Mouse (Mus musculus): ENCODE results near the gene Tmtc1. TPM values are rescaled to one million over a fixed set of nuclear protein-coding genes. Genes with fewer than 3 reads are reported as not detected.
A peak's percentile ranks its signal among the peaks of the same experiment; 100 is the strongest.

Tmtc1 gene
- 100 to 1,000 TPM in 2 of 4 experiments, 10 to 100 TPM in 2; 86.3 to 134 (median 102) TPM for total RNA-seq (2022)

DNA sequence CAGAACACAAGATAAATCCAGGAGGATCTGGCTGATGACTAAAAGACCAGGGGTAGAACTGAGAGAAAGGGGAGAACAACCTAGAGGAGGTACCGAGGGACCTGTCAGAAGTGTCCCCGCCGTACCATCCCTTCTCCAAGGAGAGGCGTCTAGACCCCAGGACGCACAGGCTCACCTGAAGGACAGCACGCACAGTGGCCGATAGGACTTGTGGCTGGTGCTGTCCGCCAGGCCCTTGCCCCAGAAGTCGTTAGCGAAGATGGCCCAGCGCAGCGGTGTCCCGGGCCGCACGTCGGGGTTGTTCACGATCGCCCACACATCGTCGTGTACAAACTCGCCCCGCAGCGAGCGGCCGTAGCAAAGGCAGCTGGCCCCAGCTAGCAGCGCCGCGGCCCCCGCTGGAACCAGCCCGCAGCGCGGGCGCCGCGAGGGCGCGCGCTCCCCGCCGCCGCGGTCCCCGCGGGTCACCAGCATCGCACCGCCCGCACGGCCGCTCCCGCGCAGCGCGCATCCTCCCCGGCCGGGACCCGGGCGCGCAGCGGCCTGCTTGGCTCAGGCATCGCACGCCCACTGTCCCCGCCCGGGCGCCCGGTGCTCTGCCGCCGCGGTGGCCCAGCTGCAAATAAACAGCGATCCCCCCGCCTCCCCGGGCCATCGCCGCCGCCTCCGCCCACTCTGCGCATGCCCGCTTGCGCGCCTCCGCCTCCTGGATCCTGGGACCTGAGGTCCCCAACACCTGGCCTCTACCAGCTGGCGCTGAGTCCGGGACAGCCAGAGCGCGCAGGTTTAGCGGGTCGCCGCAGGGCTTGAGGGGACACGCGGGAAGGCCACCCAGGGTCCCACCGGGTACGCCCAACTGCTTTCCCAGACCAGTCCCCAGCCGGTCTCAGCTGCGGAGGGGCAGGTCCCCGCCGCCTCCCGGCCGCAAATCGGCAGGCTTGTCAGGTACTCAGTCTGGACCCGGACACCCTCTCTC lies at the start of gene Tmtc1:
Tmtc1 (minus strand) TSS at position 664 of the 976 bp plus-strand sequence.
- peak; percentile 88 for DNase-seq (ENCODE audit: low spot score)

DNA sequence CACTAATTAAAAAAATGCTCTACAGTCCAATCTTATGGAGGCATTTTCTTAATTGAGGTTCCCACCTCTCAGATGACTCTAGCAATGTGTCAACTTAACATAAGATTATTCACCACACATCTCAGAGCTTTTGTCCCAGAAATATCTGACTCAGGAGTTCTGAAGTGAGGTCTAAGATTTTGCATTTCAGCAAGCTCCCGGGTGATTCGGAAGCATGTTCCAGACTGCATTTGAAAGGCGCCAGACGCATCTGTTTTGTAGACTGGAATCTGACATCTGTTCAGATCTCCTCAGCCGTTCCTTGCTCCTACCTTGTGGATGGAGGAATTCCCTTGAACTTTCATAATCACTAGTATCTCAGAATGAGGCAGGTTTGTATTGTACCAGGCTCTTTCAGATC lies 47.7 kb upstream of the Tmtc1 start:
- no peak for DNase-seq (ENCODE audit: low spot score)

DNA sequence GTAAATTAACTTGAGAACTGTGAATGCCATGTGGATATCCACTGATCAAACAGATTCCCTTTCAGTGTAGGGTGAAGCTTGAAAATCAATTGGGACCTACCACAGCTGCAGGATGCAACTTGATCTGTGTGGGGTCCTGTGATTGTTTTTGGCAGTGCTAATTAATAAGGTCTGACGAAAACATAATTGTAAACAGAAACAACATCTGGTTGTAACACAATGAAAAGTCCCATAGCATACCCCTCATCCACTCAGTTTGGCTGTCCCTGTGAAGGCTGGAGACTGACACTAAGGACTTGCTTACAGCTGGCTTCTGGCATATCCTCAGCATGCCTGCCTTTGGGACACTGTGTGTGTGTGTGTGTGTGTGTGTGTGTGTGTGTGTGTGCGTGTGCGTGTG lies 42.6 kb upstream of the Tmtc1 start:
- no peak for DNase-seq (ENCODE audit: low spot score)

DNA sequence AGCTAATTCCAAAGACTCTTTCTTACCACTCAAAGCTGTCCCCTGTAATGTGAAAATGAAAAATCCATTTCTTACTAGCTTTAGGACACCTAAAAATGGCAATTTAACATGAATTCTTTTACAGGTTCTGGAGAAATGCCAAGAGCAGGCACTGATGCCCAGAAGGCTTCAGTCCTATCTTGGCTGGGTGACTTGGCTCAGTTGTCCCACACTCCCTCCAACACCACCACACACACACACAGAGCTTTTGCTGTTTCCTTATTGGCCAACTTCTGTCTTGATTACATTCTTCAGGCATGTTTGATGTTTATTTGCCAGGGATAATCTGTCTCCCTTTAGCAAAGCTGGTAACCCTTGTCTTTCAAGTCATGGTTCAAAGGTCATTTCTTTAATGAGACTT lies 37.7 kb upstream of the Tmtc1 start:
- DNase-seq (ENCODE audit: low spot score): no peak

DNA sequence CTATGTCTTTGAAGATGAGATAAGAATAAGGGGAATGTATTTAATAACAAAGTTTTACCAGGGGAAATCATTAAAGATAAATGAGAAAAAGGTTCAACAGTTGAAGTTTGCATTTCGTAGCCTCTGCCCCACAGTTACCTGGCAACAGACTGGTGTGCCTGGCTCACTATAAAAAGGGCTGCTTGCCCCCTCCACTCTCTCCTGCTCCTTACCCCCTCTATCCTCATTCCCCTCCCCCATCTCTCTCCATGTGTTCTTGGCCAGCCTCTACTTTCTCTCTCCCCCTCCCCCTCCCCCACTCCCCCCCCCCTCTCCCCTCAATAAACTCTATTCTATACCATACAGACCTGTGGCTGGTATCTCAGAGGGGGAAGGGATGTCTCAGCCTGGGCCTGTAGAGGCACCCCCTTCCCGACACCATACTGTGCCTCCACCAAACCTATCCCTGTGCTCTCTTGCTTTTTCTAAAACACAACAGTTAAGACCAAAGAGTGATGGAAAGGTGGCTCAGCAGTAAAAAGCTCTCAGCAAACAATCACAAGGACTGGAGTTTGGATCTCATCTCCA lies 35.6 kb upstream of the Tmtc1 start:
- no peak for DNase-seq (ENCODE audit: low spot score)

DNA sequence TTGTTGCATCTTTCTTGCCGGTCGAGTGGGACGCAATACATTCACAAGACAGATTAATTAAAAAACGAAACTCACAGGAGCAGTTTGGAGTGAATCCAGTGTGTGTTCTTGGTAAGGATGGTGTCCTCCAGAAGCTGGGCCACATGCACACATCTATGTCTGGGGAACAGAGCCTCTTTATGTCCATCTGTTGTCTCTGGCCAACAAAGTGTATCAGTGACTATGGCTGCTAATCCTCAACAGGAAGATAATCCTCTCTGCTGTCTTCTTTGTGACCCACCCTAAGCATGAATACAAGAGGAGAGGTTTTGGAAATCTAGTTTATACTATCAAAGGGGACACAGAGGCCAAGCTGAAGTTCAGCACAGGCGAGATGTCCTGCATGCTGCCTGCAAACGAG lies 34.2 kb upstream of the Tmtc1 start:
- DNase-seq (ENCODE audit: low spot score): no peak

DNA sequence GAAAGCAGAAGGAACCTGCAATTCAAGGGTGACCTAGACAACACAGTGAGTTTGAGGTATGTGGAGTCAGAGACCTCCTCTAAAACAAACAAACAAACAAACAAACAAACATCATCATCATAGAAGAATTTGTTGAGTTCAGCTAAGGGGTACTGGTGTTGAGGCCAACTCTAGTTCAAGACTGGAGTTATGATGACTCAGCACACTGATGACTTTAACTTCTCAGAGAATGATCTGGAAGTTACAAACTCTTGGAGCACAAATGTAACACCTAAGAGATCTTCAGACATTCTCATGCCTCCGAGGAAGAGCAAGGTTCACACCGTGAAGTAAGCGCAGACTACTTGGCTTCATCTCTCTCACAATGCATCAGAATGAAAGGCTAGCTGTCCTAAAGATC lies 28.1 kb upstream of the Tmtc1 start:
- DNase-seq (ENCODE audit: low spot score): no peak

DNA sequence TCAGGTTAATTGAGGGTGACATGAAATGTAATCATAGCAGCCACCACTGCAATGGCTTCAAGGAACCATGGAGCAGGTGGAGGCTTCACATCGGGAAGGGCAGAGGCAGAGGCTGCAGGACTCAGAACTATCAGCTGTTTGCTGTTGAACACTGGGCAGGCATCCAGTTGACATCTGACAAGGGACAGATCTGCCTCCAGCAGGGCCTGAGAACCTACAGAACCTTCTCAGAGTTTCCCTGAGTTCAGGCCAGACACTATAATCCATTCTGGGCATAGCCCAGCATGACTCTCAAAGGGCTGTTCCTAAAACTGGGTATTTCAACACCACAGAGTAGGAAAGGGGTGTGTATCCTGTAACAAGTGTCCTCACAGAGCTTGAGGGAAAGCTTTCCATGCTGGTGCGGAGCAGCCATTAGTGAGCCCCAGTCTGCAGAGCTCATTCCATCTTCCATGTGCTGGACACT lies 23.8 kb upstream of the Tmtc1 start:
- peak; percentile 50 for DNase-seq (ENCODE audit: low spot score)

DNA sequence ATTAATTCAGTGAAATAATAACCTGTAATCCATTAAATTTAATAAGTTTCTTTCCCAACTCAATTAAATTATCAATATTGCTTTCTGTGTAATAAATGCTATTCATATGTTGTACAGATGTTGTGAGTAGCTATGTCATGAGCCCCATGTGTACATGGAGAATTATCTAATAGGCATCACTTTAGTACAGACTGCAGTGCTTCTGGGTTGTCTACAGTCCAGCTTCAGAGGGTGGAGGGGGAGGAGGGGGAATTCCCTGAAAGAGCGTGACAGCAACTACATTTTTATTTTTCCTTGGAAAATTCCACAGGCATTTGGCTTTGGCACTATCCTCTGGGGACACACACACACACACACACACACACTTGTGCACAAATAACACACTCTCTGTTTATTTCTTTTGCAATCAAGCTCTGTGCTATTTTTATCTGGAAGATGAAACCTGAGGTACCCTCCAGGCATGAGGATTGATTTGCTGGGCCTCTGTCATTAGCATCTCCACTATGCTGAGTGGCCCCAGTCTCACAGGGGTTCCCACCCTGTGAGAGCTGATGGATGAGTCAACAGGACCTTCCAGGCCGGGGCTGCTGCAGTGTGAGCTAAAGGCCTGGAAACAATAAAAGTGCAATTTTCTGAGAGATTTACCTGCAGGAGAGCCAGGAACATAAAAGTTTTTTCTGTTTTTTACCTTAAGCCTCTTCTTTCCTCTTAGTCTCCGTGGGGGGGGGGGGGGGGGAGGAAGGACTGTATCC lies 23.2 kb upstream of the Tmtc1 start:
- DNase-seq (ENCODE audit: low spot score): no peak

DNA sequence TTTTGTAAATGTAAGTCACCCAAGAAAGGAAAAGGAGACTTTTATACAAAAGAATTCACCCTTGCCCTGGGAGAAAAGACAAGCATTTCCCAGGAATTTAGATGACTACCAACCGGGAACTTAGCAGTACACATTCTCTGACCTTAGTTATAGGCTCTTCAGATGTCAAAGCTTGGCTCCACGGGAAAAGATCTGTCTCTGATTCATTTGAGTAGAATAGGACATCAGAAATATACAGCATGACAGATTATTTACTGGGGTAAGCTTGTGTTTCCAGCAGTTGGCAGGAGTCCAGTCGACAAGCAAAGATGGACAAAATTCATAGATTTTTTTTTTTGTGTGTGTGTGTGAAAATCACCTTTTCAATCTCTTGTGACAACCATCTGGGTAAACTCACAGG lies 15.4 kb upstream of the Tmtc1 start:
- DNase-seq (ENCODE audit: low spot score): no peak

DNA sequence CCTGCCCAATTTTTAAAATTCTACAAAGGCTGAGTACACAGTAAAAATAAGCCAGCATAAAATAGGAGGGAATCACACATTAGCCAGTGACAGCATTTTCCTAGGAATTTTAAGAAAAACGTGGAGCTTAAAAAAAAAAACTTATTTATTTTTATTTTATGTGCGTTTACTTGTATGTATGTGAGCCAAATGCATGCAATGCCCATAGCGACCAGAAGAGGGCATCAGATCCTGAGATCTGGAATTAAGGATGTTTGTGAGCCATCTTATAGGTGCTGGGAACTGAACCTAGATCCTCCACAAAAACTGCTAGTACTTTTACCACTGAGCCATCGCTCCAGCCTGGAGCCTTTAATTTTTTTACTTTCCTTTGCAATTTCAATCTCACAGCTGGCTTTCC lies 11.3 kb upstream of the Tmtc1 start:
- DNase-seq (ENCODE audit: low spot score): no peak

DNA sequence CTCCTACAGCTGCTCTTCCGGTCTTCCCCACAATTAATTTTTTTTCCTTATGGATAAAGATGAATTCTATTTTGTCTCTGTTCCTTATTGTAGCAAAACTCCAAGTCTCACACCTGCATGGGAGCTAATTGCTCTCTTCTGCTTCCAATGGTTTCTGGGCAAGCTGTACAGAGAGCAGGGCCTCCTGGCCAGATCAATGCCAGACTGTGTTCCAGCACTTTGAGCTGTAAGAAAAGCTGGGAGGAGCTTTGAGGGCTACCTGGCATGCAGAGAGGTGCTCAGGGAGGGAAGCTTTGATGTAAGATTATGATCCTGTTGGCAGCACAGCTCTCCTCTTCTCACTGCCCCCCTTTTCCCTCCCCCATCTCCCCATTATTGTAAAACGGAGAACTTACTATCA lies 10.6 kb upstream of the Tmtc1 start:
- no peak for DNase-seq (ENCODE audit: low spot score)

DNA sequence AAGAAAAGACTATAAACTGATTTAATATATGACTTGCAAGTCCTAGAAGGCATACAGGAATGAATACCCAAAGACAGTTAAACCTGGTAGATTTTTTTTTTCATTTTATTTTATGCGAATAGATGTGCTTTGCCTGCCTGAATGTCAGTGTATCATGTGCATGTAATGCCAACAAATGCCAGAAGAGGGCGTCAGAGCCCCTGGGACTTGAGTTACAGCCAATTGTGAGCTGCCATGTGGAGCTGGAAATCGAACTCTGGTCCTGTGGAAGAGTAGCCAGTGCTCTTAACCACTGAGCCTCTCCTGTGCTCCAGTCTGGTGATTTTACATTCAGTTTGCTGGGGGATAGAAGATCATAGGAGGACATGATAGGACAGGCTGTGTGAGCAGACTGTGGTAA lies 4.0 kb upstream of the Tmtc1 start:
- DNase-seq (ENCODE audit: low spot score): no peak

DNA sequence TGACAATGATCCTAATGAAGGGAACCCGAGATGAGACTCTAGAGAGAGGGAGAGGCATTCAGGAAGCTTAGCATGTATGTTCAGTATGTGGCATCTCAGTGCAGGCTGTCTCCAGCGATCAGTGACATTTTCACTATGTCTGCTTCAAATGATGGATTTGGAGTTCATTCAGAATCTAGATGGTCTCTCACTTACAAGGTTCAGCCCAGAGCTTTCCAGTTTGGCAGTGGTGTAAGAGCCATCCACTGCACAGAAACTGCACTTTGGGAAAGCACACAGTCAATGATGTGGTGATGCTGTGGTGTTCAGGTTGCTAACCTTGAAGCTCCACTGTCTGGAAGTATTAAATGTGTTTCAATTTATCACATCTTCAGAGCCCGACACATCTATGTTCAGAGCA lies 1.9 kb upstream of the Tmtc1 start:
- no peak for DNase-seq (ENCODE audit: low spot score)

DNA sequence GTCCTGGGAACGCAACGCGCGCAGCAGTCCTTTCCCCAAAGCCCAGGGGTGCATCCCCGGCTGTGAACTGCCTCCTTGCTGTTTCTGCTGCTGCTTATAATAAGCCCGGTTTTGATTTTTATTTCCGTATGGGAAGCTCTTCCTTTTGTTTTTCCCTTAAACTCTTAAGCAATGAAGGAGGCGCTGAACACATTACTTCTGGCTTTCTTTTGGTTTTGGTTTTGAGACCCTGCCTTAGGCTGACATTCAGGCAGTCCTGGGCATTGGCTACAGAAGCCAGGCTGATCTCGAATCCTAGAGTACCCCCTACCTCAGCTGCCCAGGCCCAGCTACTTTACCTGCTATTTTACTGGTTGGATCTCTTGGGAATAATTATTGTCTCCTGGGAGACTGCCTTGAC lies 607 bp upstream of the Tmtc1 start:
- DNase-seq (ENCODE audit: low spot score): no peak

DNA sequence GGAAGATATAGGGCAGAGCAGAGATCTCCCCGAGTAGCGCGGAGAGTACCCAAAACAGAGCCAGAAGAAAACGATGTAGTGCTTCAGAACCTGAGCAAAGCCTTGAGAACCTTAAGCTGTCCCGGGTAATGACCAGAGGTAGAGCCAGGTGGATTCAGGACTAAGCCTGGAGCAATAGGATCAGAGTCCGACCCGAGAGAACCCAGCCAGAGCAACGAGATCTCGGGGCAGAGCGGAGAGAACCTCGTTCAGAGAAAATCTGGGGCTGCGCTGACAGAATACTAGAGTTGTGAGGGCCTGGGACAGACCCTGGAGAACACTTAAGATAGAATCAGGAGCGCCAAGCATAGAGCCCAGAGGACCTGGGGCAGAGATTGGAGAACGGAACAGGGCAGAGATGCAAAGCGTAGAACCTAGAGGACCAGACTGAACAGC lies 881 bp downstream of the Tmtc1 start:
- DNase-seq (ENCODE audit: low spot score): peak; percentile 32

DNA sequence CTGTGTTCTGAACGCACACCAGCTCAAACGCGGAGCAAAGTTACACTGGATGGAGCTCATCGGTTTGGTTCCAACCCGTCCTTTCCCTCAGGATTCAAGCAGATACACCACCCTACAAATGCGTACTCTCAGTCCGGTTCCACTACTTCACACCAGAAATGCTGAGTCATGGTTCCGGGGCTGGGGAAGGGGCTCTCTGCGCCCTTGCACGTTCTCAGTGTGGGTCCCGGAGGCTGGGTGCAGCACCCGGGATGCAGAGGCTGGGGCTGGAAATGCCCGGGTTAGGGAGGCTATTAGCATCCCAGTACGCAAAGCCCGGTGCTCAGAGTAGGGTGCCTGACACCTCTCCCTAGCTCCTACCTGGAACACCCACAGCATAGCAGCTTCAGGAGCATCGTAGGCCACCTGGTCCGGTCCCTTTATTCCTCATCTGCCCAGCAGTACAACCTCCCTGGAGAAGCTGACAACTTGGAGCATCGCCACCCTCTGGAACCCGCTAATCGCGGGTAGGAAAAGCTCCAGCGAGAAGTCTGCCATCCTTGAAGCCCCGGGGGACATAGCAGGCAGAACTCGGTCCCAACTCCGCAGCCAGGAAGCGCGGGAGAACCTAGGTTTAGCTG lies 1.4 kb downstream of the Tmtc1 start:
- DNase-seq (ENCODE audit: low spot score): no peak

DNA sequence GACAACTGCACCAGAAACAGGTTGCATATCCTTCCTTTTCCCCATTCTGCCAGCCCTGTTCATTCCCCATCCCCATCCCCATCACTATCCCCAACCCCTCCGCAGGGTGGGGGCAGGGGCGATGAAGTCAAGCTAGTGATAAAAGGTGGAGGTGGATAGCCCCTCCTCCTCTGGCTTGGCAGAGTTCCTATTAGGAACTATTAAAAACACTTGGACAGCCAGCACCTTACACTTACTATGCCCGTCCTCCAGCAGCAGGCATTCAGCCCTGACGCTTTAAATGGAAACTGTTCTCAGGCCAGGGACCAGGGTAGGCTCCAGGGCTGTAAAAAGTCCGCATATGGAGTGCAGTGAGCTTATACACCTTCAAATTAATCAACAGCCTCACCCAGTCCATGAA lies 2.3 kb downstream of the Tmtc1 start:
- DNase-seq (ENCODE audit: low spot score): peak; percentile 67

DNA sequence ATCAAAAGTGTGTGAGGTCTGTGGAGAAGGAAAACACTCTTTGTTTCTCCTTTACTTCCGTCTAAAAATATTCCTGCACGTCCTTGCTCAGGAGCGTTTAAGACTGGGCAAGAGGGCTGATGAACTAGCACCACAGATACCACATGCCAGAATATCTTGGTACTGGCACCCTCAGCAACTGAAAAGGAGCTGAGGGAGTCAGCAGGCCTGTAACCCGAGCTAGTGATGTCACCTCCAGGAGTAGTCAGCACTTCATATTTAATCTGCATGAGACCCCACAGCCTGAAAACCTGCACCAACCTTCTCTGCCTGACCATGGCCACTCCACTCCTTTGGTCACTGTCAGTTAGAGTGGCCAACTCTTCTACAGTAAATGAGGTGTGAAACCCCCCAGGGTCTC lies 5.1 kb downstream of the Tmtc1 start:
- peak; percentile 30 for DNase-seq (ENCODE audit: low spot score)

DNA sequence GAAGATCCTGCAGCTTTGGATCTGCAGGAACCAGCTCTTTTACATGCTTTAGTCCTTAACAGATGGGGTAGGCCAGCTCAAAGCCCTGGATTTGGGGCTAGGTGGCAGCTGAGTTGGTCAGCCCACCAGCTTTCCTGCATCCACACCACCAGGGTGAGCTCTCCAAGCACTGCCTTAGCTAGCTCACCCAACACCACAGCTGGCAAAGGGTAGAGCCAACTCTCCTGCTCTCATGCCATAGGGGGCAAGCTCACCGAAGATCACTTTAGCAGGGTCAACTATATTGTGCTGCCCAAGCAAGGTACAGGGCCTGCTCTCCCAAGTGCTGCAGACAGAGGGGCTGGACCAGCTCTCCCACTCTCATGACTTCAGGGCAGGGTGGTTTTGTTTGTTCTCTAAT lies 6.6 kb downstream of the Tmtc1 start:
- DNase-seq (ENCODE audit: low spot score): no peak

DNA sequence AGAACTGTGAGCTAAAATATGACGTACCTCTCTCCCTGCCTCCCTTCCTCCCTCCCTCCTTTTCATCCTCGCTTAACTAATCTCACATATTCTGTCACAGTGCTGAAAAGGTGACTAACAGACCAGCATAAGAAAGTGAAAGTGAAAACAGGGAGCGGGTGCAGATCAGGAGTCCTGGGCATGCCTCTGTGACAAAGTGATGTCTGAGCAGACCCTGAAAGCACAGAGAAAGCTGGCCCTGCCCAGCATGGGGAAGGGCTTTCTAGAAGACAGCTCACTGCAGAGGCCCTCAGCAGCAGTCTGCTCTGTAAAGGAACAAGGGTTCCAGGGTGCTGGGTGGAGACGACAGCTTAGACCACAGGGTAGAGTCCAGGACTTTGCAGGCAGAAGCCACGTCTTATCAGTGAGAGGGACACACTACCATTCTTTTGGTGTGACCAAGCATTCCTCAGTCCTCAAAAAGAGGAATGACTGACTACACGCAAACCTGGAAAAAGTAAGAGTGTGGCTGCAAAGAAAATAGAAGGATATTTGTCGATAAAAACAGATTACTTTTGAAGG lies 7.7 kb downstream of the Tmtc1 start:
- DNase-seq (ENCODE audit: low spot score): no peak

DNA sequence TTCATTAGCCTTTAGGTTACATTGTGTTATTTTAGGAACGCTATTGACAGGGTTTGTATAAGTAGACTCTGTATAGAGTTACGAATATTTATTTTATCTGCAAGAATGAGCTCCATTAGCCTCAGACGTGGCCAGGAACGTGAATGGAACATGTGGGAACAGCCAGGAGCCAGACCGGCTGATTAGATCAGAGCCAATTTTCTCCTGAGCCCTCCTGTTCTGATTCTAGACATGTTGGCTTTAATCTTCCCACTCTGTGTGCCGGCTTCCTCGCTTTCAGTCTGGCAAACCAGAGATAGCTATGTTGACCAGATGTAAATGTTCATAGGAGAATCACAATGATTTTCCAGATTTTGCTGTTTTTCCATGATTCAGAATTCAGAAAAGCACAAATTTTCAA lies 22.6 kb downstream of the Tmtc1 start:
- DNase-seq (ENCODE audit: low spot score): no peak
